Mouse (Mus musculus) heart, embryonic 15.5 days (tissue): ENCODE data around the gene Egfr. TPM values are rescaled to one million over a fixed set of nuclear protein-coding genes. Genes with fewer than 3 reads are reported as not detected.

Experiments used
- ATAC-seq: fragments of 200-750 bp; cut with Nextera tagmentation; replicated peaks from 2 replicates; pipeline ENCODE4 v1.8.0; 2017; ENCODE audit warnings: low read depth, moderate TSS enrichment; ENCODE audit not compliant: insufficient number of reproducible peaks, insufficient read depth, low FRiP score
- H3K27ac ChIP-seq: fragments of 300-500 bp; sonication (generic); 2 replicates; pipeline ENCODE4 v1.5.1; 2015; ENCODE audit warnings: mild to moderate bottlenecking, inconsistent platforms
- H3K27me3 ChIP-seq: fragments of 300-500 bp; sonication (generic); 2 replicates; pipeline ENCODE4 v1.6.1; 2015; ENCODE audit warnings: inconsistent platforms
- H3K36me3 ChIP-seq: fragments of 300-500 bp; sonication (generic); 2 replicates; pipeline ENCODE4 v1.6.1; 2015; ENCODE audit warnings: mild to moderate bottlenecking, inconsistent platforms
- H3K4me1 ChIP-seq: fragments of 300-500 bp; sonication (generic); replicated peaks from 2 replicates; pipeline ENCODE4 v1.6.1; 2015; ENCODE audit warnings: inconsistent platforms
- H3K4me2 ChIP-seq: fragments of 300-500 bp; sonication (generic); 2 replicates; pipeline ENCODE4 v1.6.1; 2015; ENCODE audit warnings: inconsistent platforms, mild to moderate bottlenecking, moderate library complexity
- H3K4me3 ChIP-seq: fragments of 300-500 bp; sonication (generic); 2 replicates; pipeline ENCODE4 v1.5.1; 2015; ENCODE audit warnings: mild to moderate bottlenecking, inconsistent platforms
- H3K9ac ChIP-seq: fragments of 300-500 bp; sonication (generic); 2 replicates; pipeline ENCODE4 v1.6.1; 2015; ENCODE audit warnings: mild to moderate bottlenecking, inconsistent platforms
- H3K9me3 ChIP-seq: fragments of 300-500 bp; sonication (generic); replicated peaks from 2 replicates; pipeline ENCODE4 v1.6.1; 2016; ENCODE audit warnings: inconsistent platforms
- WGBS: fragments of 180-500 bp; shearing (Covaris S2); methylation state at CpG from one replicate; pipeline ENCODE4 v1.1.7; 2015; ENCODE audit warnings: mixed read lengths; 5-methylcytosine and 5-hydroxymethylcytosine counted together
- polyA plus RNA-seq: library from polyadenylated mRNA; unstranded; fragments of >200 nt; fragmentation: Nextera tagmentation; extraction: Ambion mirVana; gene quantifications from 2 replicates; pipeline ENCODE4 v1.2.1, GENCODE M21; 2015

Gene Egfr
- polyA plus RNA-seq, 1 experiment from 2014 or later = 3.3 TPM

- Histone ChIP-seq H3K4me3 (no peak overlapping the region), H3K9ac (no peak overlapping the region), H3K27ac (peak overlapping the region; percentile 19; the same call in 1 of the 2 replicates), H3K9me3 (no peaks in the 10 kb centered on the region), H3K4me2 (no peak overlapping the region), H3K27me3 (no peaks in the 10 kb centered on the region), H3K36me3 (no peaks in the 10 kb centered on the region), H3K4me1 (0 out of 2 replicates have a peak, but pooled peaks cover 2% of the 10 kb centered on the region)
- WGBS = 68% methylated on average over 8 of the region's 8 CpGs
- no peak for ATAC-seq
These were observed 32.1 kb downstream of the Egfr start for GRCm38 (mm10) chr11:16783926-16784659.

DNA sequence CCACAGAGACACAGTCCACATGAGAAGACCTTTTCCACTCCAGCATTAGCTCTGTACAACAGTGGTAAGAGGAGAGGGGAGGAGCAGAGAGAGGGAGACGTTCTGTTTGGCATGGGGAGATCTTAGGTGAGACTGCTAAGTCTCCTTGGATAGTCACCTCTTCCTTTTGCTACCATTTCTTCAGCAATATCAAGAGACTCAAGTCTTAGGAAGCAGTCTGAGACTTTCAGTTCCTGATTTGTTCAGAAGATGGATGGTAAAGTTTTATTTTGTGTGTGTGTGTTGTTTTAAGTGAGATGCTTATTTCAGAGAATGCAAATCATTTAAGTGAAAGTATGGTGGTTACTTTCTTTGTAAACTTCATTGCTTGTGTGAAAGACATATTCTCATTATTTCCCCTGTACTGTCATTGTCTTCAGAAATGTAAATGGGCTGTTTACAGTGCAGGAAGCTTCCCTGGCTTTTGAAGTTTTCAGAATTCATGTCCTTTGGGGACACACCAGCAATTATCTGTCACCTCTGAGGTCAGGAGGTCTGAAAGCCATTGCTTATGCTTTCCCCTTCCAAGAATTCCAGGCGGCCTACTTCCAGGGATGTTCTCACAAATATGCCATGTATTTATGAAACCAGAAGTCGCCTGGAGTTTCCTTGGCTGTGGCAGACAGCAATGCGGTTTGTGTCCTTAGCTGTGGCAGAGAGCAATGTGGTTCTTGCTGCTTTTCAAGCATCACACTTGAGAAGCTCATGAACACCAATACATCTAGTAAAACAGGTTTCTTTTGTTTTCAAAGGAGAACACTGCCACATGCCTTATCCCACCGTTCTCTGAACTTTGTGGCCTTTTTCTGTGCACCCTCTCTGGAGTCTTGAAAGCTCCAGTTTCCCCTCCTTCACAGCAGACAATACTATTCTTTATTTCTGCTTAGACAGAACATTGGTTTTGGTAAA lies 40.9 kb downstream of the Egfr start:
- Histone ChIP-seq H3K9me3 (no peaks in the 10 kb centered on the region), H3K27ac (no peak overlapping the region), H3K36me3 (no peaks in the 10 kb centered on the region), H3K9ac (no peak overlapping the region), H3K27me3 (no peaks in the 10 kb centered on the region), H3K4me3 (no peak overlapping the region), H3K4me1 (peaks cover 7% of the 10 kb centered on the region), H3K4me2 (no peak overlapping the region)
- no peak for ATAC-seq
- 47% methylated on average over 5 of the region's 5 CpGs for WGBS

DNA sequence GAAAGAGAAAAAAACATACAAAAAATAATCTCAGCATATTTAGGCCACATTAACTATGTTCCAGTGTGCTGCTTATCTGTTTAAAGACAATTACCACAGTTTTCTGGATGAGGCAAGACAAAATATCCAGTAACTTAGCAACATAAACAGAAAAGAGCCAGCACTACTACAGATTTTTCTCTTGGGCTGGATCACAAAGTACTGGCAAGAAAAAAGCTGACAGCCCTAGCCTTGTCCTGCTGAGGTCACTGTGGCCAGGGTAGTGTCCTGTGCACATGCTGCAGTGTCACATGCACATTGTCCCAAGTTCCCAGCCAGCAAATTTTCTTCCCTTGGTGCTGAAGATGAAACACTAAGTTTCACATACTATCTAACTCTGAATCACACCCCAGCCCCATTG lies 43.0 kb downstream of the Egfr start:
- H3K4me1 ChIP-seq = peaks cover 7% of the 10 kb centered on the region
- no peak overlapping the region for H3K4me2 ChIP-seq
- ATAC-seq = no peak
- H3K9ac ChIP-seq = no peak overlapping the region
- no peaks in the 10 kb centered on the region for H3K27me3 ChIP-seq
- no peaks in the 10 kb centered on the region for H3K9me3 ChIP-seq
- H3K27ac ChIP-seq = no peak overlapping the region
- no peaks in the 10 kb centered on the region for H3K36me3 ChIP-seq
- H3K4me3 ChIP-seq = no peak overlapping the region

DNA sequence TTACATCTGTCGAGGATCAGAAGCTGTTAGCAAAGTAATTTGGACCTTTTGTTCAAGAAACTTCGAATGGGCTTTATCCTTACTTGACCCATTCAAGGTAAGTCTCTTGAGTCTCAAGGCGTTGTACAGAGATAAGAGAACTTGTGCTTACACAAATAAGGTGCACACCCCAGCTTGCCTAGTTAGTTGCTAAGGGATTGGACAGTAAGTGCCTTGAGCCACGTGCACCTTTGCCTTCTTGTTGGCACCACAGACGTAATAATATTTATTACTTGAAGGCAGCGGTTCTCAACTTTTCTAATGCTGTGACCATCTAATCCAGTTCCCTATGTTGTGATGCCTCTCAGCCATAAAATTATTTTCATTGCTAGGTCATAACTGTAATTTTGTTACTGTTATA lies 43.5 kb downstream of the Egfr start:
- ATAC-seq = no peak
- WGBS = 75% methylated on average over 6 of the region's 6 CpGs
- Histone ChIP-seq H3K4me3 (no peak overlapping the region), H3K36me3 (no peaks in the 10 kb centered on the region), H3K4me1 (peaks cover 12% of the 10 kb centered on the region), H3K27ac (no peak overlapping the region), H3K4me2 (no peak overlapping the region), H3K9me3 (no peaks in the 10 kb centered on the region), H3K9ac (no peak overlapping the region), H3K27me3 (no peaks in the 10 kb centered on the region)

DNA sequence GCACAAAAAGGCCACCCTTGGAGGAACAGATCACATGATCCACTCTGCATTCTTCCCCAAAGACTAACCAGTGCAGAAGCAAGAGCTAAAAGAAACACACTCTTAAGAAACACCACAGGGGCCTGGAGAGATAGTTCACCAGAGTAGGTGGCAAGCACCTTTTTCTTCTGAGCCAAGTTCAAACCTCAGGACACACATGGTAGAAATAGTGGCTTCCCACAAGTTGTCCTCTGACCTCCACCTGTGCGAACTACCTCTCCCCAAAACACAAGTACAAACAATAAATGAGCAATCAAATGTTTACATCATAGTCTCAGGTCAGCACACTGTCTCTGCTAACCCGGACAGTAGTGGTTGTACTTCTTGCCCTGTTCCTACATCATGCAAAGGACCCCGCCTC lies 45.5 kb downstream of the Egfr start:
- no peak for ATAC-seq
- 78% methylated on average over 3 of the region's 3 CpGs for WGBS
- Histone ChIP-seq H3K27ac (no peak overlapping the region), H3K4me2 (no peak overlapping the region), H3K9me3 (no peaks in the 10 kb centered on the region), H3K9ac (no peak overlapping the region), H3K4me1 (peaks cover 12% of the 10 kb centered on the region), H3K27me3 (no peaks in the 10 kb centered on the region), H3K36me3 (no peaks in the 10 kb centered on the region), H3K4me3 (no peak overlapping the region)

- no peaks in the 10 kb centered on the region for H3K9me3 ChIP-seq
- H3K27me3 ChIP-seq = no peaks in the 10 kb centered on the region
- no peak overlapping the region for H3K9ac ChIP-seq
- H3K4me3 ChIP-seq = no peak overlapping the region
- no peaks in the 10 kb centered on the region for H3K36me3 ChIP-seq
- ATAC-seq = no peak
- peaks cover 12% of the 10 kb centered on the region for H3K4me1 ChIP-seq
- no peak overlapping the region for H3K27ac ChIP-seq
- no peak overlapping the region for H3K4me2 ChIP-seq
These were observed 46.1 kb downstream of the Egfr start for GRCm38 (mm10) chr11:16798136-16798535.

GRCm38 (mm10) chr11:16800507-16800906 lies 48.5 kb downstream of the Egfr start:
- ATAC-seq = peak; percentile 83
- Histone ChIP-seq H3K9me3 (no peaks in the 10 kb centered on the region), H3K27me3 (0 out of 2 replicates have a peak, but pooled peaks cover 5% of the 10 kb centered on the region), H3K4me3 (no peak overlapping the region), H3K27ac (peak overlapping the region; percentile 23; the same call in 1 of the 2 replicates), H3K9ac (no peak overlapping the region), H3K36me3 (no peaks in the 10 kb centered on the region), H3K4me2 (peak overlapping the region; percentile 24; the same call in 1 of the 2 replicates), H3K4me1 (peaks cover 12% of the 10 kb centered on the region)
- WGBS = 36% methylated on average over 6 of the region's 6 CpGs

- WGBS = 34% methylated on average over 1 of the region's 1 CpGs
- no peak for ATAC-seq
These were observed 50.7 kb downstream of the Egfr start for GRCm38 (mm10) chr11:16802668-16803067.

GRCm38 (mm10) chr11:16804016-16804415 lies 52.0 kb downstream of the Egfr start:
- Histone ChIP-seq H3K27me3 (0 out of 2 replicates have a peak, but pooled peaks cover 5% of the 10 kb centered on the region), H3K4me1 (peaks cover 5% of the 10 kb centered on the region; the same call in 1 of the 2 replicates), H3K9ac (no peak overlapping the region), H3K9me3 (no peaks in the 10 kb centered on the region), H3K4me3 (no peak overlapping the region), H3K4me2 (no peak overlapping the region), H3K27ac (no peak overlapping the region), H3K36me3 (no peaks in the 10 kb centered on the region)
- ATAC-seq = no peak
- WGBS = 98% methylated on average over 2 of the region's 2 CpGs

More at GRCm38 (mm10) chr11:16802668-16803067, 50.7 kb downstream of the Egfr start:
- H3K9me3 ChIP-seq = no peaks in the 10 kb centered on the region
- H3K4me1 ChIP-seq = peaks cover 5% of the 10 kb centered on the region; the same call in 1 of the 2 replicates
- 0 out of 2 replicates have a peak, but pooled peaks cover 5% of the 10 kb centered on the region for H3K27me3 ChIP-seq
- H3K27ac ChIP-seq = no peak overlapping the region
- H3K36me3 ChIP-seq = no peaks in the 10 kb centered on the region
- H3K9ac ChIP-seq = no peak overlapping the region
- H3K4me2 ChIP-seq = no peak overlapping the region
- no peak overlapping the region for H3K4me3 ChIP-seq

- 0 out of 2 replicates have a peak, but pooled peaks cover 5% of the 10 kb centered on the region for H3K27me3 ChIP-seq
- H3K36me3 ChIP-seq = no peaks in the 10 kb centered on the region
- WGBS = 81% methylated on average over 4 of the region's 4 CpGs
- peaks cover 7% of the 10 kb centered on the region for H3K4me1 ChIP-seq
- no peak overlapping the region for H3K4me3 ChIP-seq
- no peaks in the 10 kb centered on the region for H3K9me3 ChIP-seq
- no peak overlapping the region for H3K4me2 ChIP-seq
- no peak overlapping the region for H3K9ac ChIP-seq
- no peak overlapping the region for H3K27ac ChIP-seq
- ATAC-seq = no peak
These were observed 53.9 kb downstream of the Egfr start for GRCm38 (mm10) chr11:16805886-16806285.
